Mouse (Mus musculus) stomach, postnatal 0 days (tissue): ENCODE measurements around the gene Gm11273. TPM values are rescaled to one million over a fixed set of nuclear protein-coding genes. Genes with fewer than 3 reads are reported as not detected.

Experiments used
- ATAC-seq: fragments of 200-750 bp; cut with Nextera tagmentation; 2 replicates; pipeline ENCODE4 v1.8.0; 2017; ENCODE audit not compliant: low FRiP score, low TSS enrichment
- DNase-seq: peaks from one replicate; pipeline ENCODE4 v3.0.0-alpha.2; 2016; ENCODE audit warnings: low spot score
- H3K27ac ChIP-seq: fragments of 300-500 bp; sonication (generic); replicated peaks from 2 replicates; pipeline ENCODE4 v1.5.1; 2014; ENCODE audit warnings: mild to moderate bottlenecking, control low read depth
- H3K27me3 ChIP-seq: fragments of 300-500 bp; sonication (generic); 2 replicates; pipeline ENCODE4 v1.6.1; 2014; ENCODE audit warnings: low read length; ENCODE audit not compliant: control insufficient read depth, insufficient read depth
- H3K36me3 ChIP-seq: fragments of 300-500 bp; sonication (generic); 2 replicates; pipeline ENCODE4 v1.6.1; 2014; ENCODE audit warnings: low read length, mixed read lengths; ENCODE audit not compliant: control insufficient read depth, insufficient read depth
- H3K4me1 ChIP-seq: fragments of 300-500 bp; sonication (generic); replicated peaks from 2 replicates; pipeline ENCODE4 v1.6.1; 2014; ENCODE audit warnings: antibody characterized with exemption; ENCODE audit not compliant: control insufficient read depth, insufficient read depth
- H3K4me2 ChIP-seq: fragments of 300-500 bp; sonication (generic); replicated peaks from 2 replicates; pipeline ENCODE4 v1.6.1; 2014; ENCODE audit warnings: low read depth, mild to moderate bottlenecking, control low read depth, moderate library complexity
- H3K4me3 ChIP-seq: fragments of 300-500 bp; sonication (generic); 2 replicates; pipeline ENCODE4 v1.5.1; 2014; ENCODE audit warnings: low read depth, low read length, control low read depth
- H3K9ac ChIP-seq: fragments of 300-500 bp; sonication (generic); 2 replicates; pipeline ENCODE4 v1.6.1; 2014; ENCODE audit warnings: mild to moderate bottlenecking, low read length, control low read depth, mixed read lengths
- H3K9me3 ChIP-seq: fragments of 300-500 bp; sonication (generic); 2 replicates; pipeline ENCODE4 v1.6.1; 2016; ENCODE audit warnings: low read length; ENCODE audit not compliant: control insufficient read depth
- CTCF ChIP-seq: IDR thresholded peaks from 2 replicates; pipeline ENCODE4 v1.5.1; 2016; ENCODE audit warnings: antibody characterized with exemption, low read depth, mild to moderate bottlenecking, moderate library complexity
- EP300 ChIP-seq: optimal IDR thresholded peaks from 2 replicates; pipeline ENCODE3; 2016; ENCODE audit warnings: antibody characterized with exemption
- WGBS: fragments of 180-500 bp; shearing (Covaris S2); extraction: QIAGEN DNeasy Blood & Tissue Kit; methylation state at CpG from one replicate; pipeline ENCODE4 v1.1.7; 2014; 5-methylcytosine and 5-hydroxymethylcytosine counted together
- polyA plus RNA-seq: library from polyadenylated mRNA; unstranded; fragments of >200 nt; fragmentation: Nextera tagmentation; extraction: Ambion mirVana; gene quantifications from 2 replicates; pipeline ENCODE4 v1.2.1, GENCODE M21; 2015

Gene Gm11273
- polyA plus RNA-seq, 1 experiment from 2014 or later = 12.3 TPM

GRCm38 (mm10) chr13:21454133-21454532 is 47.1 kb downstream of the Gm11273 start:
- H3K4me2 ChIP-seq = no peak overlapping the region
- DNase-seq (no peak), ATAC-seq (0 out of 2 replicates have a peak, but pooled peaks have one; percentile 44)
- 43% methylated on average over 3 of the region's 3 CpGs for WGBS
- no peaks in the 10 kb centered on the region; the same call in 1 of the 2 replicates for H3K4me1 ChIP-seq
- H3K9ac ChIP-seq = no peak overlapping the region
- H3K27ac ChIP-seq = no peak overlapping the region
- no peaks in the 10 kb centered on the region for H3K9me3 ChIP-seq
- H3K27me3 ChIP-seq = no peaks in the 10 kb centered on the region
- no peaks in the 10 kb centered on the region for H3K36me3 ChIP-seq
- no peak for TF ChIP-seq CTCF
- TF ChIP-seq EP300 = no peak
- H3K4me3 ChIP-seq = no peak overlapping the region

- no peaks in the 10 kb centered on the region for H3K9me3 ChIP-seq
- ATAC-seq (peak; percentile 93), DNase-seq (peak; percentile 91)
- H3K4me3 ChIP-seq = peak within 1 kb of the TSS; percentile 63
- H3K4me1 ChIP-seq = no peaks in the 10 kb centered on the region; the same call in 1 of the 2 replicates
- no peaks in the 10 kb centered on the region for H3K27me3 ChIP-seq
- H3K9ac ChIP-seq = peak within 1 kb of the TSS; percentile 70
- under 1% methylated on average over 23 of the region's 23 CpGs for WGBS
- peak within 1 kb of the TSS; percentile 87 for H3K27ac ChIP-seq
- H3K4me2 ChIP-seq = peak within 1 kb of the TSS; percentile 55
- H3K36me3 ChIP-seq = no peaks in the 10 kb centered on the region
- TF ChIP-seq EP300 (no peak), CTCF (no peak)
Measured at GRCm38 (mm10) chr13:21453449-21453848, 47.8 kb downstream of the Gm11273 start, which contains the start of gene Zscan26. Gene Zscan26 (minus strand): TSS chr13:21453730.

- WGBS = 2% methylated on average over 13 of the region's 13 CpGs
- ATAC-seq = no peak
- Histone ChIP-seq H3K27me3 (no peaks in the 10 kb centered on the region), H3K4me1 (no peaks in the 10 kb centered on the region; the same call in 1 of the 2 replicates), H3K27ac (peak overlapping the region; percentile 87), H3K4me2 (peak overlapping the region; percentile 55), H3K9me3 (no peaks in the 10 kb centered on the region), H3K4me3 (peak overlapping the region; percentile 63), H3K9ac (peak overlapping the region; percentile 70), H3K36me3 (no peaks in the 10 kb centered on the region)
- DNase-seq = no peak
- TF ChIP-seq CTCF = no peak
- no peak for TF ChIP-seq EP300
Measured at GRCm38 (mm10) chr13:21453042-21453441, 48.2 kb downstream of the Gm11273 start.

Other genes with a start within 250 kb of the Gm11273 start
- 0.06 TPM in 1 of 2 replicates, not detected in the other for gene Gpx5, start 208.7 kb downstream of the Gm11273 start, polyA plus RNA-seq
- 0.07 TPM in 1 of 2 replicates, not detected in the other for gene Gpx6, start 189.3 kb downstream of the Gm11273 start, polyA plus RNA-seq
- not detected in 2 replicates for gene Olfr1367, start 154.5 kb downstream of the Gm11273 start, polyA plus RNA-seq
- gene Zscan12, start 138.6 kb downstream of the Gm11273 start, polyA plus RNA-seq = 4.3 and 4.6 TPM in 2 replicates
- 32.9 and 36.4 TPM in 2 replicates for gene Zkscan3, start 98.7 kb downstream of the Gm11273 start, polyA plus RNA-seq
- 0.75 and 0.90 TPM in 2 replicates for gene Pgbd1, start 60.4 kb downstream of the Gm11273 start, polyA plus RNA-seq
- 16.5 and 17.3 TPM in 2 replicates for gene Zscan26, start 47.7 kb downstream of the Gm11273 start, polyA plus RNA-seq
- 2.4 and 2.7 TPM in 2 replicates for gene Nkapl, start 32.9 kb downstream of the Gm11273 start, polyA plus RNA-seq
- gene Zkscan4, start 22.5 kb downstream of the Gm11273 start, polyA plus RNA-seq = 1.7 and 2.4 TPM in 2 replicates
- gene Gm10065, start 22.0 kb downstream of the Gm11273 start, polyA plus RNA-seq = not detected in 2 replicates
- 0.28 and 0.33 TPM in 2 replicates for gene AK157302, start 6.2 kb downstream of the Gm11273 start, polyA plus RNA-seq
- gene Zkscan8, start 29.7 kb upstream of the Gm11273 start, polyA plus RNA-seq = 1.6 and 2.4 TPM in 2 replicates
- 0.07 TPM in 2 replicates for gene Olfr1366, start 41.4 kb upstream of the Gm11273 start, polyA plus RNA-seq
- 0.04 TPM in 1 of 2 replicates, not detected in the other for gene Olfr1535, start 58.5 kb upstream of the Gm11273 start, polyA plus RNA-seq
- gene Olfr1364, start 80.3 kb upstream of the Gm11273 start, polyA plus RNA-seq = not detected in 2 replicates
- not detected in 2 replicates for gene Olfr1362, start 112.6 kb upstream of the Gm11273 start, polyA plus RNA-seq
- gene Olfr11, start 141.1 kb upstream of the Gm11273 start, polyA plus RNA-seq = not detected in 2 replicates
- gene Olfr1361, start 162.0 kb upstream of the Gm11273 start, polyA plus RNA-seq = not detected in 2 replicates
- not detected in 2 replicates for gene Olfr1360, start 176.0 kb upstream of the Gm11273 start, polyA plus RNA-seq
- gene Olfr1359, start 196.7 kb upstream of the Gm11273 start, polyA plus RNA-seq = not detected in 2 replicates
- gene Hist1h2bl, start 214.7 kb upstream of the Gm11273 start, polyA plus RNA-seq = 0.85 and 1.5 TPM in 2 replicates
- 8.8 and 14.4 TPM in 2 replicates for gene Hist1h2ai, start 215.0 kb upstream of the Gm11273 start, polyA plus RNA-seq
- 1.1 and 4.1 TPM in 2 replicates for gene Hist1h3h, start 216.2 kb upstream of the Gm11273 start, polyA plus RNA-seq
- gene Hist1h2bm, start 220.6 kb upstream of the Gm11273 start, polyA plus RNA-seq = 0.56 and 1.0 TPM in 2 replicates
- gene Hist1h4j, start 233.6 kb upstream of the Gm11273 start, polyA plus RNA-seq = 0.18 and 0.92 TPM in 2 replicates
- 0.81 and 1.1 TPM in 2 replicates for gene Hist1h4k, start 249.1 kb upstream of the Gm11273 start, polyA plus RNA-seq